Mouse (Mus musculus) liver, embryonic 14.5 days (tissue): ENCODE measurements around the gene Cox6a2. TPM values are rescaled to one million over a fixed set of nuclear protein-coding genes. Genes with fewer than 3 reads are reported as not detected.

Experiments used
- ATAC-seq: fragments of 200-750 bp; cut with Nextera tagmentation; 2 replicates; pipeline ENCODE4 v1.8.0; 2017; ENCODE audit warnings: moderate number of reproducible peaks, mild to moderate bottlenecking, moderate library complexity; ENCODE audit not compliant: insufficient read depth
- DNase-seq, 3 experiments: peaks; one replicate each; pipeline ENCODE4 v3.0.0-alpha.2; 2012 to 2013; ENCODE audit warnings: low read depth in 3 of 3, low spot score in 3 of 3
- H3K27ac ChIP-seq: fragments of 300-500 bp; sonication (generic); 2 replicates; pipeline ENCODE4 v1.5.1; 2014; ENCODE audit warnings: moderate library complexity, mild to moderate bottlenecking, control low read depth, inconsistent platforms
- H3K27me3 ChIP-seq: fragments of 300-500 bp; sonication (generic); 2 replicates; pipeline ENCODE4 v1.6.1; 2014; ENCODE audit warnings: mild to moderate bottlenecking, low read length, moderate library complexity; ENCODE audit not compliant: control insufficient read depth, insufficient read depth
- H3K36me3 ChIP-seq: fragments of 300-500 bp; sonication (generic); replicated peaks from 2 replicates; pipeline ENCODE4 v1.6.1; 2014; ENCODE audit warnings: low read depth; ENCODE audit not compliant: control insufficient read depth, insufficient read depth
- H3K4me1 ChIP-seq, 2 experiments: fragments of 200-500 bp in 1 of 2; fragments of 300-500 bp in 1 of 2; sonication (generic) in 1 of 2; replicated peaks; 2 replicates each; pipeline ENCODE4 v1.6.1; 2012 to 2014; ENCODE audit warnings: antibody characterized with exemption in 1 of 2, inconsistent platforms in 1 of 2, low read length in 1 of 2; ENCODE audit not compliant: control insufficient read depth in 2 of 2, insufficient read depth in 2 of 2
- H3K4me2 ChIP-seq: fragments of 300-500 bp; sonication (generic); 2 replicates; pipeline ENCODE4 v1.6.1; 2014; ENCODE audit warnings: low read depth, mild to moderate bottlenecking, control low read depth, moderate library complexity
- H3K4me3 ChIP-seq, 2 experiments: fragments of 200-500 bp in 1 of 2; fragments of 300-500 bp in 1 of 2; sonication (generic) in 1 of 2; 2 replicates each; pipeline ENCODE4 v1.5.1; 2012 to 2014; ENCODE audit warnings: low read depth in 2 of 2, low read length in 2 of 2, mild to moderate bottlenecking in 2 of 2, control low read depth in 1 of 2, inconsistent platforms in 1 of 2, moderate library complexity in 1 of 2; ENCODE audit not compliant: insufficient read depth in 1 of 2
- H3K9ac ChIP-seq: fragments of 300-500 bp; sonication (generic); replicated peaks from 2 replicates; pipeline ENCODE4 v1.6.1; 2014; ENCODE audit warnings: mild to moderate bottlenecking, control low read depth, moderate library complexity
- H3K9me3 ChIP-seq: fragments of 300-500 bp; sonication (generic); 2 replicates; pipeline ENCODE4 v1.6.1; 2016; ENCODE audit warnings: low read length, mixed read lengths; ENCODE audit not compliant: control insufficient read depth
- CTCF ChIP-seq: IDR thresholded peaks from 2 replicates; pipeline ENCODE4 v1.5.1; 2016; ENCODE audit warnings: antibody characterized with exemption, low read depth, control low read depth
- EP300 ChIP-seq: IDR thresholded peaks from 2 replicates; pipeline ENCODE4 v1.6.1; 2016; ENCODE audit warnings: antibody characterized with exemption, low read depth
- WGBS: fragments of 180-500 bp; shearing (Covaris S2); extraction: QIAGEN DNeasy Blood & Tissue Kit; methylation state at CpG from one replicate; pipeline ENCODE4 v1.1.7; 2014; ENCODE audit not compliant: insufficient replicate concordance; 5-methylcytosine and 5-hydroxymethylcytosine counted together
- polyA plus RNA-seq, 2 experiments: library from polyadenylated mRNA; depleted of rRNA in 1 of 2; stranded (reverse) in 1 of 2; unstranded in 1 of 2; fragments of >200 nt; fragmentation: Nextera tagmentation in 1 of 2; extraction: Ambion mirVana in 1 of 2; gene quantifications; 2 replicates each; pipeline versions ENCODE4 v1.2.1 to v1.2.3; 2012 to 2014

Cox6a2 gene
- polyA plus RNA-seq, 2 experiments, result 0.37 to 0.76 TPM

DNA sequence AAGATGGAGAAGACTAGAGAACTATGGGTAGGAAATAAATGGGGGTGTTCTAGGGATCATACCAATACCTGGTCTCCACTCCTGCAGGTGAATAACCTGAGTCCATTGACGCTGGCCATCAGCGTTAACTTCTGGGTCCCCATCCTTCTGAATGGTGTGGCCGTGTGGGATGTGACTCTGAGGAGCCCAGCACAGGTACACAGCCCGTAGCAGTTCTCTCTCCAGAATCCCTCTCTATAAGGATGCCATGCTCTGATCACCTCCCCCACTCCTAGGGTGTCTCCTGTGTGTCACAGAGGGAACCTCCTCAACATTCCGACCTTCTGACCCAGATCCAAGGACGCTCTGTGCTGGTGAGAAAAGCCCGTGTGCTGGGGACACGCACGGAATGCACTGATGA, 3.1 kb downstream of the Cox6a2 start:
- no peak overlapping the region for H3K4me3 ChIP-seq
- no peaks in the 10 kb centered on the region for H3K4me1 ChIP-seq
- DNase-seq (no peak), ATAC-seq (no peak)
- no peak overlapping the region for H3K9ac ChIP-seq
- H3K36me3 ChIP-seq, result no peaks in the 10 kb centered on the region
- no peaks in the 10 kb centered on the region for H3K27me3 ChIP-seq
- no peaks in the 10 kb centered on the region for H3K9me3 ChIP-seq
- H3K27ac ChIP-seq, result no peak overlapping the region
- 80% methylated on average over 9 of the region's 9 CpGs for WGBS
- no peak overlapping the region for H3K4me2 ChIP-seq
- no peak for TF ChIP-seq CTCF
- TF ChIP-seq EP300, result no peak

DNA sequence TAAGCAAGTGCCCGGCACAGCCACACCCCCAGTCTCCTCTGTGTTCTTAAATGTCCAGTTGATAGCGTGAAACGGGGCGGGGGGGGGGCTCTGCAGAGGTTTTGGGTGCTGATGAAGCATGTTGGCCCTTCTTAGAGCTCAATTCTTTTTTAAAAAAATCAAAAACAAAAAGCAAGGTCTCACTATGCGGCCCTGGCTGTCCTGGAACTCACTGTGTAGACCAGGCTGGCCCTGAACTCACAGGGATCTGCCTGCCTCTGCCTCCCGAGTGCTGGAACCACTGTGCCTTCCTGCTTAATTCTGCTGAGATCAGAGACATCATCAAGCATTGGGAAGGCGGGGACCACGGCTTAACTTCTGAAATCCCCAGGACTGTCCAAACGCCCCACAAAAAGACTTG, 4.6 kb downstream of the Cox6a2 start:
- 68% methylated on average over 9 of the region's 9 CpGs for WGBS
- Histone ChIP-seq H3K27ac (no peak overlapping the region), H3K9me3 (no peaks in the 10 kb centered on the region), H3K4me3 (no peak overlapping the region), H3K4me1 (no peaks in the 10 kb centered on the region), H3K27me3 (no peaks in the 10 kb centered on the region), H3K9ac (no peak overlapping the region), H3K36me3 (no peaks in the 10 kb centered on the region), H3K4me2 (no peak overlapping the region)
- DNase-seq (no peak), ATAC-seq (no peak)
- TF ChIP-seq EP300 (no peak), CTCF (no peak)

DNA sequence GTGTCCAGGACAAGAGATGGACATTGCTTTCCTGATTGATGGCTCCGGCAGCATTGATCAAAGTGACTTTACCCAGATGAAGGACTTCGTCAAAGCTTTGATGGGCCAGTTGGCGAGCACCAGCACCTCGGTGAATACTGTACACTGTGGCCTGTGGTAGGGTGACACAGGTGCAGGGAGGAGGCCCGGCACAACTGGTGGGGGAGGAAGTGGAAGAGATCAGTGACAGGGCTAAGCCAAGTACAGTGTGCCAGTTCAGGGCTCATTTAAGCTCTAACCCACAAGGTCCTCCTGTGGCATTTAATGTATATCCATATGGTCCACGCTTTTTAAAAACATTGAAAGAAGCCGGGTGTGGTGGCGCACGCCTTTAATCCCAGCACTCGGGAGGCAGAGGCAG, 24.5 kb downstream of the Cox6a2 start:
- DNase-seq, result no peak

DNA sequence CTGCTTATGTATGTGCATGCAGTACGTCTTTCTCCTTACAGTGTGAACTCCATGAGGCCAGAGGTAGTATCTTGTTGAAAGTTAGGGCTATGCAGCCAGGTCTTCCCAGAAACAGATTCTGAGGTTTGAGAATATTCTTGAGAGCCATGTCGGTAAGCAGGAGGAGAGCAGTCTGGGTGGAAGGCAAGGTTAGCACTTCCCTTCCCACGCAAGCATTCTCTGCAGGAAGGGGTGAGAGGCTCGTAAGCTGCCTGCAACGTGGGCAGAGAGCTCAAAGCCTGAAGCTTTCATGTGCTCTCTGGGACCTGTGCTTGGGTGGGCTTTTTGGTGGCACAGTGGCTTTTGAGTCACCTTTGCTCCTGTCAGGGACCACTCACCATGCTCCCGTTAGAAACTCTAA, 25.6 kb downstream of the Cox6a2 start:
- Histone ChIP-seq H3K9ac (no peak overlapping the region), H3K4me3 (no peak overlapping the region), H3K27me3 (no peaks in the 10 kb centered on the region), H3K36me3 (no peaks in the 10 kb centered on the region), H3K9me3 (no peaks in the 10 kb centered on the region), H3K4me2 (no peak overlapping the region), H3K27ac (no peak overlapping the region), H3K4me1 (no peaks in the 10 kb centered on the region)
- DNase-seq (no peak), ATAC-seq (no peak)
- TF ChIP-seq CTCF, result no peak
- TF ChIP-seq EP300, result no peak
- WGBS, result 35% methylated on average over 6 of the region's 6 CpGs

More for the DNA sequence above, 24.5 kb downstream of the Cox6a2 start:
- no peaks in the 10 kb centered on the region for H3K36me3 ChIP-seq
- 64% methylated on average over 10 of the region's 10 CpGs for WGBS
- H3K4me3 ChIP-seq, result no peak overlapping the region
- no peak overlapping the region for H3K4me2 ChIP-seq
- no peak for TF ChIP-seq CTCF
- TF ChIP-seq EP300, result no peak
- no peaks in the 10 kb centered on the region for H3K9me3 ChIP-seq
- ATAC-seq, result no peak
- no peak overlapping the region for H3K9ac ChIP-seq
- no peaks in the 10 kb centered on the region for H3K4me1 ChIP-seq
- no peak overlapping the region for H3K27ac ChIP-seq
- H3K27me3 ChIP-seq, result no peaks in the 10 kb centered on the region

DNA sequence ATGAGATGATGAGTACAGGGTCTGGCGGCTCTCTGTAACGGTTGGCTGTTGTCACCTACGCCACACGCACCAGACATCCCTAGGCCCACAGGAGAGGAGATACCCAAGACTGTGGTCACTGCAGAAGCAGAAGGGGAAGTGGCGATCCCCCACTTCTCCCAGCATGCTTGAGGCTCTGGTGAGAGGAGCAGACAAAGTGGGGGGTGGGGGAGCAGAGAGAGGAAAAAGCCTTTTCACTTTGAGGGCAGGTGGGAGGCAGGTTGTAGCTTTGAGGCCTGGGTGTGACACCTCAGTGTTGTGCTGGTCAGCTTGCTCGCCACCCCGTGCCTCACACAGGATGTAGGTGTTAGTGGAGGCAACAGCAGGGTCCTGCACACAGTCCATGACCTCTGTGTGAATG, 26.1 kb downstream of the Cox6a2 start:
- Histone ChIP-seq H3K27ac (no peak overlapping the region), H3K4me2 (no peak overlapping the region), H3K4me1 (no peaks in the 10 kb centered on the region), H3K9ac (no peak overlapping the region), H3K4me3 (no peak overlapping the region), H3K27me3 (no peaks in the 10 kb centered on the region), H3K36me3 (no peaks in the 10 kb centered on the region), H3K9me3 (no peaks in the 10 kb centered on the region)
- 30% methylated on average over 7 of the region's 7 CpGs for WGBS
- ATAC-seq, result no peak
- DNase-seq, result no peak
- TF ChIP-seq CTCF (no peak), EP300 (no peak)

DNA sequence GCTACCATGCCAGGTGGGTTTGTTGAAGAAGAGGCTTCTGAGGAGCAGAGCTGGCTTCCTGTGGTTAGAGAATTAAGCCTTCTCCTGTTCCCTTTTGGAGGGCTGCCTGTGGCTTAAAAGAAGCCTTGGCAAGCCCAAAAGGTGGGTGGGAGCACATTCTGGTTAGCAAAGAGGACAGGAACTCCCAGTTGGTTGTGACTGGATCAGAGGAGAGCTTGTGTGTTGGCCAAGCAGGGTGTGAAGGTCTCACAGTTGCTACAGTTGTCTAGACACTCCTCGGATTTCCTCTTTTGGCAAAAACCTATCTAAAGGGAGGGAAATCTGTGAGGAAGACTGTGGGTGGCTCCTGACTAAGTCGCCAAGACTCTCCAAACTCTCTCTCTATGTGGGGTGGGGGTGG, 27.8 kb downstream of the Cox6a2 start:
- Histone ChIP-seq H3K9ac (no peak overlapping the region), H3K9me3 (no peaks in the 10 kb centered on the region), H3K4me1 (no peaks in the 10 kb centered on the region), H3K4me2 (no peak overlapping the region), H3K27me3 (no peaks in the 10 kb centered on the region), H3K27ac (no peak overlapping the region), H3K36me3 (no peaks in the 10 kb centered on the region), H3K4me3 (no peak overlapping the region)
- ATAC-seq (no peak), DNase-seq (no peak)
- no peak for TF ChIP-seq CTCF
- TF ChIP-seq EP300, result no peak
- 19% methylated on average over 2 of the region's 2 CpGs for WGBS
